In genomic region chr10:130313531-130313930, GRCm38 (mm10) we compare ENCODE assay signal across 10 mouse cellular contexts. TPM values are rescaled to one million over a fixed set of nuclear protein-coding genes. Genes with fewer than 3 reads are reported as not detected.
DNase-seq lines count a peak whose midpoint lies in the region; ATAC-seq and TF ChIP-seq lines count a peak whose summit lies in the region.
"Had no signal": no experiment of that assay in that cellular context is flagged by ENCODE, and none has a peak within 500 bp of the region (broad histone marks: within the 10 kb centered on the region; RNA-seq: fewer than 3 reads in every experiment).

No protein-coding gene starts in this region.

- no peak for TF ChIP-seq POLR2A in CH12.LX (IDR thresholded peaks at IDR 0.05; ENCODE audit: low read depth, low read length)

- H3K4me1 ChIP-seq in CH12.LX (ENCODE audit: control insufficient read depth in 1 of 2, insufficient read depth in 2 of 2) = peaks cover 4 to 43% of the 10 kb centered on the region in 2 experiments; a peak in 2 of 4 replicates
- H3K4me1 ChIP-seq: hindbrain, embryonic 15.5 days had no signal

- in situ Hi-C loops in CH12.LX (cut with MboI; ENCODE audit: low pct_ligation_motif_present, low pct_unique_long_range_greater_than_20kb, low sequenced_read_pairs) = no loop called here

- ATAC-seq in monocyte, adult 5-6 weeks (replicated peaks; ENCODE audit: insufficient number of reproducible peaks, low FRiP score, low TSS enrichment, poor library complexity, severe bottlenecking) = peak; percentile 83

- TF ChIP-seq EP300 in CH12.LX (IDR thresholded peaks at IDR 0.05; ENCODE audit: low read length) = no peak

- dilution Hi-C loops in CH12.LX (cut with MboI; ENCODE audit: extremely low pct_ligation_motif_present, extremely low pct_unique_long_range_greater_than_20kb, low sequenced_read_pairs) = no loop called here

- DNase-seq in kidney, adult 9 months = peak; percentile 13
- DNase-seq in kidney, postnatal 10 days = no peak
- DNase-seq in CH12.LX (ENCODE audit: extremely low read depth) = peak; percentile 90
- peak; percentile 27 for DNase-seq in embryo, embryonic 11 days
- DNase-seq in frontal cortex, postnatal 10 days (ENCODE audit: low spot score in 2 of 2) = no peak
- no peak for DNase-seq in cerebellum, postnatal 25 days
- DNase-seq in adrenal gland, postnatal 14 days = no peak

- H3K9me3 ChIP-seq in CH12.LX (replicated peaks; ENCODE audit: low read length) = no peaks in the 10 kb centered on the region
- H3K9me3 ChIP-seq: hindbrain, embryonic 15.5 days had no signal

- no peak overlapping the region for H3K4me2 ChIP-seq in CH12.LX (ENCODE audit: insufficient read depth, low read depth, poor library complexity, severe bottlenecking)
- H3K4me2 ChIP-seq: hindbrain, embryonic 15.5 days had no signal

- H3K4me3 ChIP-seq in CH12.LX (replicated peaks in 1 of 3; ENCODE audit: low read depth in 2 of 3, low read length in 2 of 3, poor library complexity in 1 of 3) = no peak overlapping the region
- H3K4me3 ChIP-seq: hindbrain, embryonic 15.5 days; myocyte had no signal

- no peak overlapping the region for H3K27ac ChIP-seq in CH12.LX (ENCODE audit: insufficient read depth, low read depth)
- H3K27ac ChIP-seq: hindbrain, embryonic 15.5 days had no signal

- H3K79me2 ChIP-seq in CH12.LX (replicated peaks; ENCODE audit: control insufficient read depth, extremely low read depth, insufficient read depth, poor library complexity, severe bottlenecking) = no peaks in the 10 kb centered on the region

- TF ChIP-seq RAD21 in CH12.LX (IDR thresholded peaks at IDR 0.05; ENCODE audit: low read depth, low read length) = peak; percentile 80

- no peaks in the 10 kb centered on the region for H3K27me3 ChIP-seq in CH12.LX (replicated peaks)
- H3K27me3 ChIP-seq: hindbrain, embryonic 15.5 days had no signal

- H3K9ac ChIP-seq in CH12.LX (ENCODE audit: insufficient read depth, low read depth) = no peak overlapping the region
- H3K9ac ChIP-seq: hindbrain, embryonic 15.5 days had no signal

- no peaks in the 10 kb centered on the region for H3K36me3 ChIP-seq in CH12.LX (replicated peaks in 1 of 2; ENCODE audit: control insufficient read depth in 1 of 2, insufficient read depth in 1 of 2, low read length in 1 of 2)
- H3K36me3 ChIP-seq: hindbrain, embryonic 15.5 days had no signal

- TF ChIP-seq CTCF in CH12.LX (conservative IDR thresholded peaks at IDR 0.05 in 1 of 2, IDR thresholded peaks at IDR 0.05 in 1 of 2; ENCODE audit: low read depth in 2 of 2, low read length in 2 of 2) = peak; percentile 19 to 83; a peak in 3 of 4 replicates

TF ChIP-seq in CH12.LX, 34 proteins besides CTCF, POLR2A, EP300 and RAD21:
- TF ChIP-seq TCF12 (IDR thresholded peaks at IDR 0.05; ENCODE audit: low read depth, low read length) (0 out of 2 replicates have a peak, but pooled peaks have one; percentile 18), ZMIZ1 (IDR thresholded peaks at IDR 0.05; ENCODE audit: low read depth, low read length) (no peak), BHLHE40 (IDR thresholded peaks at IDR 0.05; ENCODE audit: low read depth, low read length) (peak; percentile 70), MYC (IDR thresholded peaks at IDR 0.05; ENCODE audit: low read depth, low read length) (peak; percentile 86; the same call in 1 of the 2 replicates), KAT2A (IDR thresholded peaks at IDR 0.05; ENCODE audit: insufficient replicate concordance, low read length) (no peak), ZNF384 (IDR thresholded peaks at IDR 0.05; ENCODE audit: low read depth, low read length) (no peak; the same call in 1 of the 2 replicates), ETS1 (conservative IDR thresholded peaks at IDR 0.05; ENCODE audit: low read depth, low read length) (0 out of 2 replicates have a peak, but pooled peaks have one; percentile 3), ELF1 (IDR thresholded peaks at IDR 0.05; ENCODE audit: low read depth, low read length) (no peak), MAX (IDR thresholded peaks at IDR 0.05; ENCODE audit: low read length) (peak; percentile 71; the same call in 1 of the 2 replicates), E2F4 (IDR thresholded peaks at IDR 0.05; ENCODE audit: insufficient replicate concordance, low read depth, low read length) (no peak), SMC3 (IDR thresholded peaks at IDR 0.05; ENCODE audit: low read depth, low read length) (peak; percentile 90), IRF4 (IDR thresholded peaks at IDR 0.05; ENCODE audit: low read depth, low read length) (peak; percentile 69)

RNA-seq across cellular contexts. Expression of gene Tespa1, which starts 9.1 kb away (rescaled TPM):
- total RNA-seq in CH12.LX (2012; rRNA removed) (26.0 and 28.1 TPM in 2 replicates), CH12.LX (2014; rRNA removed) (55.1 and 68.0 TPM in 2 replicates)
- polyA plus RNA-seq in CH12.LX (2012; ENCODE audit: insufficient read length, low read depth) = 48.5 and 48.9 TPM in 2 replicates
- total RNA-seq in monocyte, adult 5-6 weeks (2017) = 26.6 to 78.3 TPM (median 40.3 TPM) in 3 replicates
- 1.1 and 6.3 TPM in 2 replicates for total RNA-seq in adrenal gland, postnatal 14 days (2021)
- polyA plus RNA-seq: myocyte had no signal

RNA-seq across cellular contexts. Expression of gene Neurod4, which starts 33.5 kb away (rescaled TPM):
- total RNA-seq in CH12.LX (2012; rRNA removed) (0.13 and 0.17 TPM in 2 replicates), CH12.LX (2014; rRNA removed) (0.08 and 0.24 TPM in 2 replicates)
- polyA plus RNA-seq in CH12.LX (2012; ENCODE audit: insufficient read length, low read depth) = 0.13 TPM in 1 of 2 replicates, not detected in the other
- 0.68 TPM in 1 of 3 replicates, not detected in the others for total RNA-seq in monocyte, adult 5-6 weeks (2017)
- total RNA-seq in adrenal gland, postnatal 14 days (2021) = 0.38 and 0.59 TPM in 2 replicates
- polyA plus RNA-seq: myocyte had no signal

Comparison
In these comparisons a context has a peak if more than half of its experiments do, and no peak if none do; other contexts are left out.
1. DNase-seq: peak in kidney, adult 9 months (single experiment), CH12.LX (single experiment) and embryo, embryonic 11 days (single experiment); none in kidney, postnatal 10 days (single experiment), frontal cortex, postnatal 10 days (0 of 2), cerebellum, postnatal 25 days (0 of 2) and adrenal gland, postnatal 14 days (single experiment).